Mouse (Mus musculus) liver, embryonic 16.5 days (tissue): ENCODE data around the gene Fam213b. TPM values are rescaled to one million over a fixed set of nuclear protein-coding genes. Genes with fewer than 3 reads are reported as not detected.

Experiments
- ATAC-seq: fragments of 200-750 bp; cut with Nextera tagmentation; 2 replicates; pipeline ENCODE4 v1.8.0; 2017; ENCODE audit warnings: low read depth, mild to moderate bottlenecking, moderate number of reproducible peaks, moderate library complexity
- H3K27ac ChIP-seq: fragments of 300-500 bp; sonication (generic); 2 replicates; pipeline ENCODE4 v1.5.1; 2014; ENCODE audit warnings: mild to moderate bottlenecking, low read length
- H3K27me3 ChIP-seq: fragments of 300-500 bp; sonication (generic); 2 replicates; pipeline ENCODE4 v1.6.1; 2014; ENCODE audit warnings: low read depth, low read length, mixed read lengths; ENCODE audit not compliant: control insufficient read depth, insufficient read depth
- H3K36me3 ChIP-seq: fragments of 300-500 bp; sonication (generic); 2 replicates; pipeline ENCODE4 v1.6.1; 2014; ENCODE audit warnings: mild to moderate bottlenecking; ENCODE audit not compliant: control insufficient read depth, insufficient read depth
- H3K4me1 ChIP-seq: fragments of 300-500 bp; sonication (generic); 2 replicates; pipeline ENCODE4 v1.6.1; 2014; ENCODE audit warnings: low read depth, low read length, mixed read lengths; ENCODE audit not compliant: control insufficient read depth
- H3K4me2 ChIP-seq: fragments of 300-500 bp; sonication (generic); 2 replicates; pipeline ENCODE4 v1.6.1; 2014; ENCODE audit warnings: low read depth, low read length, mixed read lengths
- H3K4me3 ChIP-seq: fragments of 300-500 bp; sonication (generic); 2 replicates; pipeline ENCODE4 v1.5.1; 2014; ENCODE audit warnings: low read depth, mild to moderate bottlenecking, low read length
- H3K9ac ChIP-seq: fragments of 300-500 bp; sonication (generic); 2 replicates; pipeline ENCODE4 v1.6.1; 2014; ENCODE audit warnings: low read depth, low read length
- H3K9me3 ChIP-seq: fragments of 300-500 bp; sonication (generic); replicated peaks from 2 replicates; pipeline ENCODE4 v1.6.1; 2016; ENCODE audit warnings: low read length; ENCODE audit not compliant: control insufficient read depth
- WGBS: fragments of 180-500 bp; shearing (Covaris S2); extraction: QIAGEN DNeasy Blood & Tissue Kit; methylation state at CpG from one replicate; pipeline ENCODE4 v1.1.7; 2014; ENCODE audit not compliant: insufficient replicate concordance; 5-methylcytosine and 5-hydroxymethylcytosine counted together
- polyA plus RNA-seq: library from polyadenylated mRNA; unstranded; fragments of >200 nt; fragmentation: Nextera tagmentation; extraction: Ambion mirVana; gene quantifications from 2 replicates; pipeline ENCODE4 v1.2.1, GENCODE M21; 2015

The Fam213b gene
- polyA plus RNA-seq, 1 experiment from 2014 or later = 8.5 TPM

DNA sequence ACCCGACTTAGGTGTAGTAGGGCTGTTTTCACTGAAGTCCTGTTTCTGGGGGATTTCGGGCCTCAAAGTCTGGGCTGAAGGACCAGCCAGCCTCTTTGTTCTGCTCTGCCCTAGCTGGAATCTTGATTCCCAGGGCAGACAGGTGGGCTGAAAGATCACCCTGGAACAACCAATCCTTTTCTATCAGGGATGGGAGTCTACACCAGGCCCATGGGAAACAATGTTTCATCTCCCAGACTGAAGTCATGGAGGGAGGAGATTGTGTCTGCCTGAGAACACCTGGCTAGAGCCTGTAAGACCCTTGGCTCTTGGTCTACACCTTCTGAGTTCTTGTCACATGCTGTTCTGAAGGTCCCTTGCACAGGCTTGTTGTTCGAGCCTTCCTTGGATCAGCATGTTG is 40.3 kb downstream of the Fam213b start:
- no peaks in the 10 kb centered on the region; the same call in 1 of the 2 replicates for H3K4me1 ChIP-seq
- WGBS = 46% methylated on average over 3 of the region's 3 CpGs
- H3K9me3 ChIP-seq = no peaks in the 10 kb centered on the region
- no peak overlapping the region for H3K4me3 ChIP-seq
- no peaks in the 10 kb centered on the region for H3K36me3 ChIP-seq
- no peak overlapping the region for H3K4me2 ChIP-seq
- peaks cover 32% of the 10 kb centered on the region for H3K27me3 ChIP-seq
- no peak overlapping the region for H3K9ac ChIP-seq
- H3K27ac ChIP-seq = no peak overlapping the region
- no peak for ATAC-seq

DNA sequence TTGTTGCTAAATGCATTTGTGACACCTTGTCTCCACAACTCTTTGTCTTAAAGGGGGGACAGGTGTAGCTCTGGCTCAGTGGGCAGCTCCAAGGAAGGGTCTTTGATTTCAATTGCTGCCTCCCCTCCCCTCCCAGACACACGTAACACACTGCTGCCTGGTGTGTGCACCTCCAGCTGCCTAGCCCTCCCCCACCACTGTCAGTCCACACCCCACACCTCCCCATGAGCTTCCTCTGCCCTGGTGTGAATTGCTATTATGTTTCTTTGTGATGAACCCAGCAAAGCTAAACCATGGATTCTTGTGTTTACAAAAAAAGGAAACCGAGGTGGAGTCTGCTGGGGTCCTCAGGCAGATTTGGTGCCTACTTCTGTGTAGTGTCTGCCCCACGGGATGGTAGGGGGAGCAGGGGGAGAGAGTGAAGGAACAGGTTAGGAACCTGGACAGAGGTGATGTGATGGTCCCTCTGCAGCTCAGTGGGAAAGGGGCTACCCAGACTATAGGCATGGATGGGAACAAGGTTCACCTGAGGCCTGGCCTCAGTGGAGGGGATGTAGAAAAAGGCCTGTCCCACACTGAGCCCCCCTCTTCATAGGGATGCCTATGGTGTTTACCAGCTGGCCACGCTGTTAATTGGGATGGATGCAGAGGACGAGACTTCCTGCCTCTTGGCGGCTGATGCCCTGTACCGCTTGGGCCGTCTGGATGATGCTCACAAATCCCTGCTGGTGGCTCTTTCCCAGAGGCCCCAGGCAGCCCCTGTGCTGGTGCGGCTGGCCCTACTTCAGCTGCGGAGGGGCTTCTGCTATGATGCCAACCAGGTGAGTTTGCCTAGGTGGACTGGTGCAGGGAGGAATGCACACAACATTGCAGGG is 41.3 kb downstream of the Fam213b start:
- 63% methylated on average over 10 of the region's 10 CpGs for WGBS
- H3K4me2 ChIP-seq = no peak overlapping the region
- H3K27me3 ChIP-seq = peaks cover 32% of the 10 kb centered on the region
- no peak overlapping the region for H3K27ac ChIP-seq
- no peaks in the 10 kb centered on the region for H3K9me3 ChIP-seq
- H3K9ac ChIP-seq = no peak overlapping the region
- no peaks in the 10 kb centered on the region; the same call in 1 of the 2 replicates for H3K4me1 ChIP-seq
- H3K36me3 ChIP-seq = no peaks in the 10 kb centered on the region
- H3K4me3 ChIP-seq = no peak overlapping the region
- no peak for ATAC-seq

DNA sequence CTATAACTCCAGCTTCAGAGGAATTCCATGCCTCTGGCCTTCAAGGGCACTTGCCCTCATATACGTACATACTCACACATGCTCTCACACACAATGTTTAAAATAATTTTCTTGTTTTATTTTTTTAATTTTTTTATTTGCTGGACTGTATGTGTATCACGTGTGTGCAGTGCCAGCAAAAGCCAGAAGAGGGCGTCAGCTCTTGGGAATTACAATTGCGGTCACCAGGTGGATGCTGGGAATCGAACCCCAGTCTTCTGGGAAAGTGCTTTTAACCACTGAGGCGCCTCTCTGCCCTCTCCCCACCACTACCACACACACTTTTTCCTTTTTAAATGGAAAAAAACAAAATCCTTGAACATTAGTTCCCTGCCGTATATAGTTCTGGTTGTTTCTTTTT is 42.1 kb downstream of the Fam213b start:
- Histone ChIP-seq H3K9me3 (no peaks in the 10 kb centered on the region), H3K4me2 (no peak overlapping the region), H3K4me1 (no peaks in the 10 kb centered on the region; the same call in 1 of the 2 replicates), H3K36me3 (no peaks in the 10 kb centered on the region), H3K27me3 (peaks cover 32% of the 10 kb centered on the region), H3K9ac (no peak overlapping the region), H3K27ac (no peak overlapping the region), H3K4me3 (no peak overlapping the region)
- WGBS = 59% methylated on average over 7 of the region's 7 CpGs
- ATAC-seq = no peak

DNA sequence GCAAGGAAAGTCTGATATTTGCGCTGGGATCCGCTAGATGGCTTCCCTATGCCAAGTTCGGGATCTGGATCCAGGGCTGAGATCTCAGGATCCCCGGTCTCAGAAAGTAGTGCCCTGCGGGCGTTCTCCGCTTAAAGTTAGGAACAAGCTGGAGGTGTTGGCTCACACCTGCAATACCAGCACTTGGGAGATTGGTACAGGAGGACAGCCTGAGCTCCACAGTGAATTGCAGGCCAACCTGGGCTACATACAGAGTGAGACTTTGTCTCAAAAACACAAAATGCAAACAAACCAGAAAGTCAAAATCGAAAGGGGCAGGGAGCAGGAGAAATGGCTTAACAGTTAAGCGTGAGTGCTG is 42.5 kb downstream of the Fam213b start:
- peak overlapping the region; percentile 53 for H3K4me2 ChIP-seq
- H3K27ac ChIP-seq = no peak overlapping the region
- peaks cover 32% of the 10 kb centered on the region for H3K27me3 ChIP-seq
- no peaks in the 10 kb centered on the region; the same call in 1 of the 2 replicates for H3K4me1 ChIP-seq
- no peak overlapping the region for H3K9ac ChIP-seq
- H3K36me3 ChIP-seq = no peaks in the 10 kb centered on the region
- no peak for ATAC-seq
- no peaks in the 10 kb centered on the region for H3K9me3 ChIP-seq
- peak overlapping the region; percentile 38 for H3K4me3 ChIP-seq
- WGBS = 21% methylated on average over 9 of the region's 9 CpGs

DNA sequence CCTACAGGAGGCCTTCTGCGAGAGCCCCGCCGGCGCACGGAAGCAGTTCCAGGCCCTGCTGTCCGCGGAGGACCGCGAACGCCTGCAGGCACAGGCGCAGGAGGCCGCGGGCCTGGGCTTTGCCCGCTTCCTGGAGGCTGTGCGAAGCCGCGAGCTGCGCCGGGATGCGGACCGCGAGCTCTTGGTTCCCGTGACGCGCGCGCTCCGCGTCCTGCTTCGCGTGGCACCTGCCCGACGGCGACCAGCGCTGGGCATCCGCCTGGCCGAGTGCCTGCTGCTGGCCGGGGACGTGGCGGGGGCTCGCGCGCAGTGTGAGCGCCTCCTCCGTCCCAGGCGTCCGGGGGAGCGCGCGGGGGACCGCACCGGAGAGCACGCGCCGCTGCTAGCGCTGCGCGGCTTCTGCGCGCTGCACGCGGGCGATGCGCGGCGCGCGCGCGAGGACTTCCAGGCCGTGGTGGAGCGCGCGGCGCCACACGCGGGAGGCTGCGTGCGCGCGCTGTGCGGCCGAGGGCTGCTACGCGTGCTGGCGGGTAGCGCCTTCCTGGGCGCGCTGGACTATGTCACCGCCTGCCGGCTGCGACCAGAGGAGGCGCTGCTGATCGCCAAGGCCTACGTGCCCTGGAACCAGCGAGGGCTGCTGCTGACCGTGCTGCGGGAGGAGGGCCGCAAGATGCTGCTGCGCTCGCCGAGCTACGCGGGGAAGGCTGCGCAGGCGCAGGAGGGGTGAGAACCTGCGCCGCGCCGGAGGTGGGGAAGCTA is 43.0 kb downstream of the Fam213b start:
- H3K9me3 ChIP-seq = no peaks in the 10 kb centered on the region

DNA sequence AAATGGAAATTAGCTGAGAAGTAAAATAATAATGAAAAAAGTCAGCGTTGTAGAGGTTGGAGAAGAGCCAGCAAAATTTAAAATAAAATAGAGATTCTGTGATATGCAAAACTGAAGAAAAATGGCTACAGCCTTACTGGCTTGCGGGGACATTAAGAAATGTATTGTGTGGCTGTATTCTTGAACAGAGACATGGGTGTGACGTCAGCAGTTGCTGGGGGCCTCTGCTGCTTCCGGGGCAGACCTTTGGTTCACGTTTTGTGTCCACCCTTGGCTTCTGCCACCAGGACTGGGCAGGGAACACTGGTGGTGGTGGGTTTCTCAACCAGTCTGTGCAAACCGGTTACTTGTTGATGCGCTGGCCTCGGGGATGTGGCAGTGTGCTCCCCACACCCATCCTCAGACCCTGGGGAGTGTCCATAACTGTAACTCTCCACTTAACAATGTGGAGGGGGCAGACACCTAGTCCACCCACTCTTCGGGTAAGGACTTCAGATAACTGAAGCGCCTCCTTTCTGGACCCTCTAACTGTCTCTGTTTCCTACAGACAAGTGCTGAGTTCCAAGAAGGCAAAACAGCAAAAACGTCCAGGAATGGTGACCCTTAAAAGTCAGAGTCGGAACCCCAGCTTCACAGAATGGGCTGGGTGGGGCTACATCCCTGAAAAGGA is 44.1 kb downstream of the Fam213b start:
- Histone ChIP-seq H3K9ac (no peak overlapping the region), H3K4me1 (no peaks in the 10 kb centered on the region; the same call in 1 of the 2 replicates), H3K4me2 (no peak overlapping the region), H3K4me3 (no peak overlapping the region), H3K36me3 (no peaks in the 10 kb centered on the region), H3K27ac (no peak overlapping the region), H3K27me3 (peaks cover 32% of the 10 kb centered on the region), H3K9me3 (no peaks in the 10 kb centered on the region)
- WGBS = 43% methylated on average over 12 of the region's 12 CpGs
- ATAC-seq = no peak

More for the DNA sequence above, 43.0 kb downstream of the Fam213b start:
- H3K27ac ChIP-seq = no peak overlapping the region
- peaks cover 32% of the 10 kb centered on the region for H3K27me3 ChIP-seq
- H3K36me3 ChIP-seq = no peaks in the 10 kb centered on the region
- 0 out of 2 replicates have a peak, but pooled peaks have one; percentile 48 for ATAC-seq
- H3K4me2 ChIP-seq = peak overlapping the region; percentile 53
- peak overlapping the region; percentile 38 for H3K4me3 ChIP-seq
- no peak overlapping the region for H3K9ac ChIP-seq
- WGBS = under 1% methylated on average over 95 of the region's 110 CpGs
- no peaks in the 10 kb centered on the region; the same call in 1 of the 2 replicates for H3K4me1 ChIP-seq

DNA sequence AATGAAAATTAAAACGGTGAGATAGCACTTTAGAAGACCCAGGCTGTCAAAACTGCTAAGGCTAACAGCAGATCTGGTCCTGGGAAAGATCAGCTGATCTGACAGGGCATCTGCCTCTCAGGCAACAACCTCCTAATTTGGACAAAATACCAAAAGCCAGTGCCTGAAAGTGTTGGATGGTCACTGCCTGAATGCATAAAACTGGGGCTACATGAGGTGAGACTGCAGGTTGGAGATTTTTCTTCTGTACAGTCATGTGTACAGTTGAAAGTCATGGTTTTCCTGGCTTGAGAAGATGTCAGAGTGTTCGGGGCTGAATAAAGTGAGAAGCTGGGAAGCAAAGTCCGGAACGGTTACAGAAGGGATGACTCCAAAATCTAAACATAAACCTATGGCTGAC is 45.1 kb downstream of the Fam213b start:
- Histone ChIP-seq H3K9ac (no peak overlapping the region), H3K27me3 (peaks cover 32% of the 10 kb centered on the region), H3K27ac (no peak overlapping the region), H3K36me3 (no peaks in the 10 kb centered on the region), H3K4me2 (no peak overlapping the region), H3K4me1 (no peaks in the 10 kb centered on the region; the same call in 1 of the 2 replicates), H3K9me3 (no peaks in the 10 kb centered on the region), H3K4me3 (no peak overlapping the region)
- ATAC-seq = no peak
- WGBS = 58% methylated on average over 4 of the region's 4 CpGs

DNA sequence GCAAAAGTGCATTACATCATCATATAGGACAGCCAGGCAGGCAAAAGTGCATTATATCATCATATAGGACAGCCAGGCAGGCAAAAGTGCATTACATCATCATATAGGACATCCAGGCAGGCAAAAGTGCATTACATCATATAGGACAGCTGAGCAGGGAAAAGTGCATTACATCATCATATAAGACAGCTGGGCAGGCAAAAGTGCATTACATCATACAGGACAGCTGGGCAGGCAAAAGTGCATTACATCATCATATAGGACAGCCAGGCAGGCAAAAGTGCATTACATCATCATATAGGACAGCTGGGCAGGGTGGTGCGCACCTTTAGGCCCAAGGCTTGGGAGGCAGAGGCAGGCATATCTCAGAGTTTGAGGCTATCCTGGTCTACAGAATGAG is 46.2 kb downstream of the Fam213b start:
- no peak for ATAC-seq
- WGBS = 77% methylated on average over 1 of the region's 1 CpGs
- H3K9ac ChIP-seq = no peak overlapping the region

More for the DNA sequence above, 46.2 kb downstream of the Fam213b start:
- H3K4me2 ChIP-seq = no peak overlapping the region
- no peaks in the 10 kb centered on the region for H3K9me3 ChIP-seq
- H3K4me1 ChIP-seq = no peaks in the 10 kb centered on the region; the same call in 1 of the 2 replicates
- H3K27me3 ChIP-seq = peaks cover 32% of the 10 kb centered on the region
- H3K27ac ChIP-seq = no peak overlapping the region
- no peaks in the 10 kb centered on the region for H3K36me3 ChIP-seq
- no peak overlapping the region for H3K4me3 ChIP-seq
